Mouse (Mus musculus) gastrocnemius, postnatal 36 days (tissue): ENCODE results near the gene Cd209d. TPM values are rescaled to one million over a fixed set of nuclear protein-coding genes. Genes with fewer than 3 reads are reported as not detected.
"Not testable (repeated sequence)": the region's sequence is repeated elsewhere in the genome, so short reads cannot be mapped to it uniquely, and the experiment has no call there.

Experiments
- DNase-seq, 2 experiments: peaks; one replicate each; pipeline ENCODE4 v3.0.0; 2022
- intact Hi-C: fragments of 180-260 bp; cut with DNase I; formaldehyde crosslinking; loops from one replicate; pipeline ENCODE4 v1.15.1; 2025
- long read RNA-seq, 2 experiments: library from polyadenylated mRNA; stranded (forward); transcript quantifications; one replicate each; pipeline ENCODE4 v2.0.0; 2021
- total RNA-seq, 2 experiments: library from RNA; stranded (reverse); gene quantifications; 2 replicates each; pipeline ENCODE4 v1.2.3; 2021

Gene Cd209d
- total RNA-seq, result under 1 TPM; 0.47 to 0.59 TPM
- long read RNA-seq, experiment 1, partial matches to known transcripts, result 8 of 10 reads
- long read RNA-seq, experiment 1, other reads (novel, unspliced or antisense), result 0 of 10 reads
- long read RNA-seq, experiment 2, partial matches to known transcripts, result 2 of 2 reads
- long read RNA-seq, experiment 2, other reads (novel, unspliced or antisense), result 0 of 2 reads

DNA sequence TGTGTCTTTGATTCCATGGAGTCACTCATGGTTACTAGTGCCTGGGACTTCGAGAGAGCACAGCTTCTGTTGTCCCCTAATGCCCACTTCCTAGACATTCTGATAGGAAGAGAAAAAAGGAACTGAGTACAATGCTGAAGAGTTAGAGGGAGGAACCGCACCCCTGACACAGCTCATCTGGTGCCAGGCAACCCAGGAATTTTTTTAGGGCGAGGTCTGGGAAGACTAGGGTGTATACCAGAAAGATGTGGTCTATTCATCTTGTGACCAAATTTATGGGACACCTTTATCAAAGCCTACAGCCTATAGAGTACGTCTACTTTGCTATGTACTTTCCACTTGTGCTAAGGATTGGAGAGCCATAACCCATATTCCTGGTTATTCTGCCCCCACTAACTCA is at the start of gene Cd209d:
Cd209d (minus strand) TSS at position 101 of the 400 bp plus-strand sequence.
- no peak for DNase-seq
- intact Hi-C loops, result no loop called here

DNA sequence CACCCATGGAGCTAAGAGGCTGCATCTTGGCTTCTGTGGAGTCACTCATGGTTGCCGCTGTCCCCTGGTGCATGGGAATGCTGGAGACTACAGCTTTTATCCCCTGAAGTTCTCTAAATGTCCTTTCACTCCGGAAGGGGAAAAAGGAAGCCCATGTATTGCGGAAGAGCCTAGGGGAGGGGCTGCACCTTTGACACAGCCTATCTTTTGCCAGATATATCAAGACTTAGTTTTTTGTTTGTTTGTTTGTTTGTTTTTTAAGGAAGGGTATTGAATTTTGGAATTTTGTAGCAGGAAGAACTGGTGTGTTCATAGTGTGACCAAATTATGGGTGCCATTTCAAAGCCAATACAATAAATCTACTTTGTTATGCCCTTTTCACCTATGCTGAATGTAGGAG is 48.4 kb upstream of the Cd209d start, which contains the start of gene Cd209b:
Cd209b (minus strand) TSS at position 101 of the 400 bp plus-strand sequence.
- no peak for DNase-seq
- intact Hi-C loops, result no loop called here

DNA sequence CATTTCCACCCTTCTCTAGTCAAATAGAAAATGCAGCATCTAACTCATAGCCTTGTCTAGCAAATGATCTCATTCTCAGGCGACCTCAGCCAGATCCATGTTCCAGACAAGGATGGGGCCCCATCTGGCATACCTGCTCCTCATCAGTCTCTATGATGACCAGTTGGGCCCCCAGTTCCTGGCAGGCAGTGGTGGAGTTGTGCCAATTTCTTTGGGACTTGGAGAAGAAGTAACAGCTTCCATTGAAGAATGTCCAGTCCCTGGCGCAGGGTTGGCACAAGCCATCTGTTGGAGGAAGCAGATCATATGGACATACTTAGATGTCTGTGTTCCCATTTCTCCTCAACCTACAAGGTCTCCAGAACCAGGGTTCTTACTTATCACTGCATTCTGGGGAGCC is 2.2 kb downstream of the Cd209d start:
- no peak for DNase-seq

DNA sequence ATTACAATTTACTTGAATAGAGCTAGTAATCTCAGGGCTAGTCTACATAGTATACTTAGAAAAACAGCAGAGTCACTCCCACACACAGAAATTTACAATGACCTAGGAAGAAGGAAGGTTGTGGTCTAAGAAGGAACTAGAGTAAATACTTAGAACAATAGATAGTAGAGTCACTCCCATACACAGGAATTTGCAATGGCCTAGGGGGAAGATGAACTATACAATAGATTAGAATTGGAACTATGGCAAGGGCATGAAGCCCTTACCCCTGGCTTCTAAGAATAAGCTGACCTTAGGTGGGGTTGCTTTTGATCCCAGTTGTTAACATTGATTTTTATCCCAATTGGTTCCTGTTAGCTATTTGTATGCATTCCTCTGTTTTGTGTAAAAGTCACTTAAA is 15.6 kb downstream of the Cd209d start:
- intact Hi-C loops, result not testable (repeated sequence)

More for the DNA sequence above, 2.2 kb downstream of the Cd209d start:
- intact Hi-C loops, result no loop called here

DNA sequence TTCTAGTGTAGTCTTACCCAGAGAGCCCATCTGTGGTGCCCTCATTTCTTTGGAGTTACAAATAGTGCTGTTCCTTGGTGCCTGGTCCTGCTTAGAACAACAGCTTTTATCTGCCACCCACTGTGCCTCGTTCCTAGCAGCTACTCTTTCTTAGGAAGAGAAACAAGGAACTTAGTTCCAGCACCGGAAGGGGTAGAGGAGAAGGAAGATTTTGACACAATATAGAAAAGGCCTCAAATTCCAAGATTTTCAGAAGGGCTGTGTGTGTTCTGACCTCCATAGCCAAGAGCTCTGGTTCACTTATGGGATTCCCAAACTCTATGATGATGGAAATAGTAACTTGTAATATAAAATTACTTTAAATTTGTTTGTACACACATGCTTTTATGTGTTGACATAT is 24.1 kb downstream of the Cd209d start, which contains the start of gene Cd209e:
Cd209e (minus strand) TSS at position 101 of the 400 bp plus-strand sequence.
- DNase-seq, result no peak
- intact Hi-C loops, result no loop called here

More for the DNA sequence above, 15.6 kb downstream of the Cd209d start:
- not testable (repeated sequence) for DNase-seq

Other genes with a start within 250 kb of the Cd209d start
- 1 to 10 TPM; 2.4 to 3.0 TPM for gene Stxbp2, start 247.6 kb downstream of the Cd209d start, total RNA-seq
- gene Retn, start 222.8 kb downstream of the Cd209d start, total RNA-seq, result 1 to 10 TPM; 2.0 to 2.3 TPM
- not detected for gene Mcemp1, start 212.8 kb downstream of the Cd209d start, total RNA-seq
- not detected for gene Fcor, start 206.2 kb downstream of the Cd209d start, total RNA-seq
- 10 to 100 TPM; 16.3 to 16.8 TPM for gene Trappc5, start 202.3 kb downstream of the Cd209d start, total RNA-seq
- gene Fcer2a, start 184.4 kb downstream of the Cd209d start, total RNA-seq, result not detected
- not detected for gene Clec4g, start 157.9 kb downstream of the Cd209d start, total RNA-seq
- gene Cd209a, start 129.6 kb downstream of the Cd209d start, total RNA-seq, result under 1 TPM; 0.22 to 0.31 TPM
- not detected for gene Cd209e, start 24.2 kb downstream of the Cd209d start, total RNA-seq
- under 1 TPM; 0.94 to 0.99 TPM for gene Cd209b, start 48.3 kb upstream of the Cd209d start, total RNA-seq
- gene Cd209c, start 76.2 kb upstream of the Cd209d start, total RNA-seq, result under 1 TPM in 1 of 2 experiments, not detected in 1; 0.35 TPM
- gene Cd209f, start 227.3 kb upstream of the Cd209d start, total RNA-seq, result under 1 TPM; 0.48 to 0.49 TPM